Mouse (Mus musculus) layer of hippocampus, postnatal 14 days (tissue): ENCODE measurements around the gene Kcnk13. TPM values are rescaled to one million over a fixed set of nuclear protein-coding genes. Genes with fewer than 3 reads are reported as not detected.
A peak's percentile ranks its signal among the peaks of the same experiment; 100 is the strongest.

Experiments used
- DNase-seq, 2 experiments: peaks; one replicate each; pipeline ENCODE4 v3.0.0; 2021 to 2022; ENCODE audit warnings: low spot score in 2 of 2, mixed read lengths in 1 of 2
- total RNA-seq, 2 experiments: library from RNA; stranded (reverse); gene quantifications; 2 replicates each; pipeline ENCODE4 v1.2.3; 2021

The Kcnk13 gene
- total RNA-seq, 2 experiments from 2014 or later = 3.0 to 3.5 TPM

DNA sequence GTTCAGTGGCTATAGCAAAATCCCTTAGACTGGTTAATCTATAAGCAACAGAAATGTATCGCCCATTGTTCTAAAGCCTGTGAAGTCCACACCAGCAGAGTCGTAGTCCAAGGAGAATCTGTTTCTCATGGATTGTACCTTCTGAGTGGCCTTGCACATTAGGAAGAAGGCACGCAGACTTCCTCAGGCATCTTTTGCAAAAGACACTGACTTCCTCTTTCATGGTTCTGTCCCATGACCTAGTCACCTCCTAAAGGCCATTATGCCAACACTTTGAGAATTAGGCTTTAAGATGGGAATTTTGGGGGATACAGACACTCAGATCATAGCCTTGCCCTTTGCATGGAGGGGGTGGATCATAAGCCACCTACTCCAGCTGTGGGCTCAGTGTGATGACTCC, 48.5 kb downstream of the Kcnk13 start:
- DNase-seq = no peak

DNA sequence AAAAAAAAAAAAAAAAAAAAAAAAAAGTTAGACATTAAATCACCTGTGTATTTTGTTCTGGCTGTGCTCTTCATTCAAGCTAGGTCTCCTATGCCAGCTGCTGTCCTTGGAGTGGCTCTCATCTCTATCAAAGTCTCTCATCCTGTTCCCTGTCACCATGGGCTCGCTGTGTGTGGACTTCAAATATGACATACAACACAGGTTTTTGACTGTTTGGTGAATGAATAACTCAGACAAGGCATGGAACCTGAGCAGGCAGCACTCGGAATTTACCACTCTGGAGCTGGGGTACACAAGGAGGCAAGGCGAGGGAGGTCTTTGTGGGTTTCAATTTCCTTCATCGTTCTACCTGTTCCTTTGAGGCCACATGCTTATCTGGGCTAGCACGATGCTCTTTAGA, 50.8 kb downstream of the Kcnk13 start:
- DNase-seq = no peak

DNA sequence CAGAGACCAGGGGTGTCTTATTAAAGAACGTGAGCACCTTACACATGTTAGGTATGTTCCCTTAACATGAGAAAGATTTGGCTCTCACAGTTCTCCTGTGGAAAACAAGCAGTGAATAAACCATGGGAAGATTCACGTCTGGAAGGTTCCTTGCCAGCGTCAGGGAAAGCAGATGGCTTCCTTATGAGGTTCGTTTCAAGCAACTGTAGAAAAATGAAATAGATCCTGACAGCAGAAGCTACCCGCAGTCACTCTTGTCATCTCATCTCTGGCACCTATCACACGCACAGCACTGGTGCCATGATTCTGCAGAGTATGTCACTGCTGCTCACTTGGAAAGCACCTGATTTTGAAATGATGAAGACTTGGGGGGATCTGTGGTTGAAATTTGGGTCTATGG, 53.4 kb downstream of the Kcnk13 start:
- peak in 1 of 2 experiments; percentile 40 for DNase-seq

DNA sequence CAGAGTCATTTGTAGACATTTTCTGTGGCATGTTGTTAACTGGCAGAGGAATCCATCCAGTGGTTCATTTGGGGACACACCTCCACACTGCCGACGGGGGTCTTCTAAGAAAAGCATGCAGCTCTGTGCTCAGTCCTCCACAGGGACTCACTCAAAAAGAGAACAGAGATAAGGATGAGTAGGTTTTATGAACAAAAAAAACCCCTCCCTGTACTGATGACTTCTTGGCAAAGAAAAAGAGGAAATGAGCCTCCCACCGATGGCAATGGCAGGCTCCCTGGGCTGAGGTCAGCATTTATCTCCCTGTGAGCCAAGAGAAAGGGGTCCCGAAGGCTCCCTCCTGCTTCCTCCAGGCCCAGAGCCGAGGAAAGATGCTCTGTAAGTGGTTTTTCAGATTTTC, 58.2 kb downstream of the Kcnk13 start:
- no peak for DNase-seq

DNA sequence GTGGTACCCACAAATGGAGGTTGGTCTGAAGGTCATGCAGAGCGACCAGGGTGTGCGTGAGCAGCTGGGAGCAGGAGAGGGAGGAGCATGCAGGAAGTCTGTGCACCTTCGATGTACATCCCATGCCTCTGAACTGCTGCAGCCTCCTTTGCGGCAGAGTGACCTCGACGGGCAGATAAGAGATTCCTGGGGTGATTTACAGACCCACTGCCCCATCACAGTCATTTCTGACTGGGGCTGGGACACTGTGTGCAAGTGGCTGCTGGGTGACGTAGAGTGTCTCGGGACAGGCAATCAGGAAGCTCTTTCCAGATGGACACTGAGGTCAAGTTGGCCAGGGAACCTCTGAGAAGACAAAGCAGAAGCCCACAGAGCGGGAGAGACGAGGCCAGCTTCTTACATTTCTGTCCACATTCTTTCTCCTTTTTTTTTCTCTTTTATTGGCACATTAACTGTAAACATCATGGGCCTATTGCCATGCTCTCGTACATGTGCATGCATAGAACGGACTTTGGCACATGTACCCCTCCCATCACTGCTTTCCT, 59.6 kb downstream of the Kcnk13 start:
- no peak for DNase-seq

DNA sequence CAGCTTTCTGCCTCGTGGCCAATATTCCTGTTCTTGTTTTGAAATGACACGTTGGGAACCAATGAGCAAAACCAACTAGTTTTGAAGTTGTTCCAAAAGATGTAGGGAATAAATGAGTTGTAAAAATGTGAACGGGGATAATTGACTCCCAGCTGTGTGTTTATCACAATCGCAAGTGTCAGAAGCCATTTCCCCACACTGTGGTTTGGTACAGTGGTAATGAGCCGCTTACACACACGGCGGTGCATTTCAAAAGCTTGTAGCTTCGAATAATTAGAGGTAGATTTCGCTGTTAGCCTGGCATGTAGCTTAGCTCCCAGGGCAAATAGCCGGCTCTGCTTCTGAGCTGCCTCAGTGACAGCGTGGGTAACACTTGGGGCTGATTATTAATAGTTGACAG, 61.4 kb downstream of the Kcnk13 start:
- no peak for DNase-seq

DNA sequence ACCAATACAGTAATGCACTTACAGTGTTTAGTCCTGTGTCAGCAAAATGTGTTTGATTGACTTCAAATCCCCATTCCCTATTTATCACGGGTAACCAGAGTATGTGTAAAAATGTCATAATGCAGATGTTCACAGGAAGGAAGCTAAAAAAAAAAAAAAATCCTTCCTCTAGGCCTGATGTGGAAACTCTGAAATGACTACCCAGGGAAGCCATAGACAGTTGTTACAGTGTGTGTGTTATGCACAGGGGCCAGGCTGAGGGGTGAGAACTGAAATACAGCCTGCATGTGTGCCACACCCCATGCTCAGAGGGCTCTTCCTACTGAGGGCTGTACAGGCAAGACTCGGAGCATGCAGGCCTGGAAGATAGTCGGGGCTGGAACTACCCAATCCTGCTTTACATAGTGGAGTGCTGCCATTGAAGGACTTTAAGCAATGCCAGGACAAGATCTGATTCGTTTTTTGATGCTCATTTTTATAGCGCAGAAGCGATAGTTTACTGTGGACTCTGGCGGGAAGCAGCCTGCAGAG, 62.5 kb downstream of the Kcnk13 start:
- DNase-seq = no peak

DNA sequence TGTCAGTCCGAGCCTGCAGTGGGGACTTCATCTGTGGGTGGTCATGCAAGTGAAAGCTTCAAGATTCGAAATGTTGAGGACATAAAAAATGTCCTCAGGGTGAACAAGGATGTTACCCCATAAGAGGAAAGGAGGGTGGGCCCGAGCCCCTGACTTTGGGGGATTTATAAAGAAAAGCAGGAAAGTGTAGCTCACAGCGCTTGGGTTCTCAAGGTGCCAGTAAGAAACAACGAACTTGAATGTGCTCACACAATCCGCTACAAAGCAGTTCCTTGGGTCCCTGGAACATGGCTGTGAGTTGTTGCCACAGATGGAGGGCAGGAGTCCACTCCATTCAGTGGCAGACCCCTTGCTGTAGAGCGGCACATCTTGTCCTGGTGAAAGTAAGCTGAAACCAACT, 63.0 kb downstream of the Kcnk13 start:
- DNase-seq = no peak

DNA sequence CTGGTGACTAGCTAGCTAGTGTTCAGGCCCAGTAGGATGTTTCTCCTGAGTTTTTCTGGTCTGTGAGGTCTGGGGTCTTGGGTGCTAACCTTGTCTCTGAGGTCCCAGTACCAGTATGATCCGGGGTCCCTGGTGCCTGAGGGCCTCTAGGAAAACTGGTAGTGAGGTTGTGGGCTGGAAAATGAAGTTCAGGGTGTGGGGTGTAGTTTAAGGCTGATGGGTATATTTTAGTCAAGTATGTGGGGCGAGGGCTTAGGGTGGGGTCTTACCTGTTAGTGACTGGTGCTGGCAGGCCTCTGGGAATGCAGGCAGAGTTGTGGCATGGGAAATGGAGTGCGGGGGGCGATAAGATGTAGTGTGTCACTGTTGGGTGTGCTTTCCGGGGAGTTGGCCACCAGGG, 67.4 kb downstream of the Kcnk13 start:
- DNase-seq = no peak

DNA sequence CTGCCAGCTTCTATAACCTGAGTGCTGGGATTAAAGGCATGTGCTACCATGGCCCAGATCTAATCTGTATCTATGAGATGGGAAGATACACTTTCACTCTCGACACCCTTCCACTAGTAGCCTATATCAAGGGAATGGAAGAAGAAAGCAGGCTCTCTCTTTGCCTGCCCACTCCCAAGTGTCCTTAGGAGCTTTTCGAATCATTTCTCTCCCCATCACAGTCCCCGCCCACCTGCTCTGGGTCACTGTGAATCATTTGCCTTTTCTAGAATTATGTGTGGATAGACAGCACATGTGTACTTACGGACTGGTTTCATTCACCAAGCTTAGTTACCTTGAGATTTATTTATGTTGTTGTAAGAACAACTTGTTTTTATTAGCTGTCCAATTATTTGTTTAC, 68.2 kb downstream of the Kcnk13 start:
- DNase-seq = no peak

DNA sequence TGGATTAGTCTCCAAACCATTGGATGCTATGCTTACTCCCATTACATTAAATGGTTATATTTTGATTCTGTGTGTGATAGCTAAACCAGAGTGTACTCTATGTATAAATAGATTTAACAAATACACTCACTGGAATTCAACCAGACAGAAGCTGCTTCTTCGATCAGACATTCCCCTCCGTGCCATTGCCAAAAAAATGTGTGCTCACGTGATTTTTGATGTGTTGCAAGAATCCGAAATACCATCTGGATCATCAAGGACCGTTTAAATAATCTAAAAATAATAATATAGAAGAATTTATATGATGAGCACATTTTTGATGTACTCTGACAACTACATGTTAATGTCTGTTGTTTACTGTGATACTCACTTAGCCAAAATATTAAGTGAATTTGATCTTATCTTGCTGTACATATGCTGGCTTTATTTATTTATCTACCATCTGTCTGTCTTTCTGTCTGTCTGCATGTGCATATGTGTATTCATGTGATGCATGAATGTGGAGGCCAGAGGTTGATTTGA, 74.5 kb downstream of the Kcnk13 start:
- peak in 1 of 2 experiments; percentile 31 for DNase-seq

DNA sequence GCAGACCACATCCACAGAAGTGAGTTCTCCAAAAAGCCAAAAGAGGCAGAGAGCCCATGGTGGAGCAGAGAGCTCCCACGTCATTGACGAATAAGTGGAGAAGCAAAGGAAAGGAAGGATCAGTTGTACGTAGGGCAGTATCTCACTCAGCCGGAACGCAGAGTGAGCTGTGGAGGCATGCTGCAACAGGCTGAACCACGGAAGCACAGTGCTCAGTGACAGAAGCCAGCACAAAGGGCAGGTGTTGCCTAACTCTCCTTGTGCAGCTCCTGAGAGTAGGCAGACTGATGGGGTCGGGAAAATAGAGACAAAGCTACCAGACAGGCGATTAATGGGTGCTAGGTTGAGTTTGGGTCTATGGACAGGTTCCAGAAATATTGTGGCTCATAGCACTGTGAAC, 77.8 kb downstream of the Kcnk13 start:
- DNase-seq = no peak

DNA sequence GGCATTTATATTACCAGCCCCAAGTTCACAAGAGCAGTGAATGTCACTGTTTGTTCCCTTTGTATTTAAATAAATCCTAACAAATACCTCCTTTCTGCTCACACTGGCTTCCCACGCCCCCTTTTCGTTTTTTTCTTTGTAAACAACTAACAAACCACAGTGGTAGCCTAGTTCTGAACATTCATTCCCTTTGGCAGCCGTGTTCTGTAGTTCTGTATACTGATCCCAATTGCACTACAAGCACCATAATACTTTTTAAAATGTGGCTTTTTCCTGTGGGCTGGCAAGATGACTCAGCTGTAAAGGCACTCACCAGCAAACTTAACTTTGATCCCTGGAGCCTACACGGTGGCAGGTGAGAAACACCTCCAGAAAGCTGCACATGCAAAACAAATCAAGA, 80.4 kb downstream of the Kcnk13 start:
- peak in 1 of 2 experiments; percentile 13 for DNase-seq

DNA sequence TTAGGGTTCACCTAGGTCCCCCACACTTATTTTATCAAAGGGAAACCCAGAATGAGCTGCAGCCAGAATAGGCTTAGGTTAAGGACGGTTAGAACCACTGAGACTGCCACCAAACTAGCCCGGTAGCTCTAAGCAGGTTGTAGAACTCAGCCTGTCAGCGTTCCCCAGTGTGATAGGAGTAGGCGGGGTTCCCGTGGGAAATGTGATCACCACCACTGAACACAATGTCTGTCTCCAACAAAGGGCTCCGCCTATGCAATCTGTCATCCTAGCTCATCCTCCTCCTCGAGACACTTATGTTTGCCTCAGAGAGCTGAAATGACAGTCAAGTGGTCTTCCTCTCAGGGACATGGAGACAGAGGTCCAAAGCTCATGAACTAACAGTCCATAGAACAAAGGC, 86.3 kb downstream of the Kcnk13 start:
- DNase-seq = no peak

DNA sequence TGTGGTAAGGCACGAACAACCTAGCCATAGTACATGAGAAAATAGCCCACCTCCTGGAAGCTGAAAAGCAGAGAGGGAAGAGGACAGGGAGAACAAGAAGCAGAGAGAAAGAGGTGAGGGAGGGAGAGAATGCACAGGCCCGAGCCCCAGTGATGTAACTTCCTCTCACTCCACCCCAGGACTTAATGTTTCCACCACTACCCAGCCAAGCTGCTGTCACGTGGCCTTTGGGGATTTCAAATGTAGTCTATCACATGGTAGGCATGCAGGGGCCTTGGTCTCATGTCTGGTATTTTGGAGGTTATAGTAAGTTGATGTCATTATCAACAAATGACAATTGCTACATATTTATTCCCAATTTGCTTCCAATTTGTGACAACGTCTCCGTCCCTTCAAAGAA, 89.3 kb downstream of the Kcnk13 start:
- no peak for DNase-seq

DNA sequence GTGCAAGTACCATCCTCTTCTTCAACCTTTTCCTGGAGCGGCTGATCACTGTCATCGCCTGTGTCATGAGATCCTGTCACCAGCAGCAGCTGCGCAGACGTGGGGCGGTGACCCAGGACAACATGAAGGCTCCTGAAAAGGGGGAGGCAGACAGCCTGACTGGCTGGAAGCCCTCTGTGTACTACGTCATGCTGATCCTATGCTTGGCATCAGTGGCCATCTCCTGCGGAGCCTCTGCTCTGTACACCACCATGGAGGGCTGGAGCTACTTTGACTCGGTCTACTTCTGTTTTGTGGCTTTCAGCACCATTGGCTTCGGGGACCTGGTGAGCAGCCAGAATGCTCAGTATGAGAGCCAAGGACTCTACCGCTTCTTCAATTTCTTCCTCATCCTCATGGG, 96.8 kb downstream of the Kcnk13 start:
- no peak for DNase-seq

DNA sequence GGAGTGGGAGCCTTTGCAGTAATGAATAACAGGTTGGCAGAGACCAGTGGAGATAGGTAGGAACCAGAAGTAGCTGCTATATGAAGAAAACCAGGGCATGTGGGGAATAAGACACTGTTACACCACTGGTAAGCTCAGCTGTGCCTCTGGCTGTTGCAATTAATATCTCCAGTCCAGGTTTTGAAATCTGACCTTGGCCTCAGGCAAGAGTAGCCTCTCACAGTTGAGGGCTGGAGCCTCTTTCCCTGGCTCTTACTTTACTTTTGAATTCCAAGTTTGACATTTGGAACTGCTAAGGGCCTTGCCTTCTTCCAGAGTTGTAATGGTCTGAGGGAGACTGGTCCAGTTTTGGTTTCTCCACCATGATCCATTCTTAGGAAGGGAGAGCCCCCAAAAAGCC, 97.5 kb downstream of the Kcnk13 start:
- DNase-seq = no peak

DNA sequence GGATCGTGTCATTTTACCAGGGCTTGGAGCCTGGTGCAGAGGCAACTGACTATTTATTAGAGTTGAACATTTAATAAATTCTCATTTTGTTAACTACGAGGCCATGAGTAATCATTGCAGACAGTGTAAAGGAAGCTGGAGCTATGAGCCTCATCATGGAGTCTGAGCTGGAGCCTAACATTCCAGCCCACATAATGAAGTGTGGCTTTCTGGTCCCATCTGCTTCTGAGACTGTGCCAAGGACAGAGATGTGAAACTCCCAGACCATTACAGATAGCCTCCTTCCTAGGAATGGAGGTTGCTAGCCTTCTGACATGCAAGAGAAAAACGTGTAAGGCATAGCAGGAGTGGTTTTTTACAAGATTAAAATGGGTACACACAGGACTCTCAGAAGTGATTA, 98.3 kb downstream of the Kcnk13 start:
- DNase-seq = no peak

DNA sequence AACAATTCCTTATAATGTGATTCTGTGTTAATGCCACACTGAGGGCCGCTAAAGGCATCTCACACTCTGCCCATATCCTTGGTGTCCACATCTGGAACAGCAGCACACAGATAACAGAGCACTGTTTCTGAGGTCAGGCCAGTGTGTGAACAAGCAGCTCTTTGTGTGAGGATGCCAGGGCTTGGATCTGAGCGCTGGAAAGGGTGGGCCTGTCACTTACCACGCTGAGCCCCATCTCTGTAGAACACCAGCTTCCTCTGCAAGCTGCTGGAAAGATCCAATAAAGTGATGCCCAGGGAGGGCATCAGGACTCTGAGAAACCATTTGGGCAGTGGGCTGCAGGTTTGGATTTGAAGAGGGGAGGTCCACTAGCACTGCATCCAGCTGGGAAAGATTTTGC, 100.8 kb downstream of the Kcnk13 start:
- DNase-seq = no peak

DNA sequence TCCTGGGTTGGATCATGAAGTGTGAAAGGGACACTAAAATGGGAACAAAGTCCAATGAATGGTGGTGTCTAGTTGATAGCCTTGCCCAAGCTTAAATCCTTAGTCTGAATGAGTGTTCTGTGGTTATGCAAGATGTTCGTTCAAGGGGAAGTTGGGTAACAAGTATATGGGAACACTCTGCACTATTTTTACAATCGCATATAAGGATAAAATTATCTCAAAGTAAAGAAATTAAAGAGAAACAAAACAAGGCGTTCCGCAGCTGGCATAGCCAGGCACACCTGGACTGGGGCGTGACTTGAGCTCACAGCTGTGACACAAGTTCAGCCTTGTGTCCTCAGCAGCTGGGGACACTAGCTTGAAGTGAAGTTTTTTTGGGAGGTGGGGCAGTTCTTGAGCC, 103.2 kb downstream of the Kcnk13 start:
- DNase-seq = no peak

DNA sequence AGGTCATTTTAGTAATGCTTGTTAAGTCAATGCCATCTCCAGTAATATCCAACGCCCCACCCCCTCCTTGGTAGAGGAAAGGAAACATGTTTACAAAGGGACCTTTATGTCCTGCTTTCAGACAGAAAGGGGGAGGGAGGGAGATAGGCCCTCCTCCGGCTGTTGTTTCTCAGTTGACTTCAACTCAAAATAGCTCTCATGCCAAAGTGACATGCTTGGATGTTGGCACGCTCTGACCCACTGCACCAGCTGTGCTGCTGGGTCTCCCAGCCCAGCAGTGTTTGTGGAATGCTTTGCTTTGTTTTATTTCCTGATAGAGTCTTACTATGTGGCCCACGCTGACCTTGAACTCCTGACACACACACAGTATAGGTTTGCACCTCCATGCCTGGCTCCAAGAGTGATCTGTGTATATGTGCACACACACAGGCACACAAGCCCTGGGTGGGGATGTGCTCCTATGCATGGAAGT, 108.9 kb downstream of the Kcnk13 start:
- no peak for DNase-seq

DNA sequence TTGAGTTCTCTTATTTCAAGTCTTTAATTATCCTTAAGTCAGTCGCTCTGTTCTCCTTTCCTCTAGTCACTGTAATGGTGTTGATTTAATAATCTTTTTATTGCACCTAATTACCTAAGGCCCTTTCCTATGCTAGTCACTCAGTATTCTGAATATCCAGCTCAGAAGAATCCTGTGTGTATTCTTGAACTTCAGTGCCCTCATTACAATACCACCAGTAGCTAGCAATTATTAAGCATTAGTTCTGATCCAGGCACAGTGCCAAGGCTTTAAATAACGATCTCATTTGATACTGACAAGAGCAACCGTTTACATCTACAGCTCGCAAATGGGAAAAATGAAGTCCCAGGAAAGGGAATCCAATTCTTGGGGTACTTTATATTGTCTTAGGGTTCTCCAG, 111.4 kb downstream of the Kcnk13 start:
- no peak for DNase-seq

DNA sequence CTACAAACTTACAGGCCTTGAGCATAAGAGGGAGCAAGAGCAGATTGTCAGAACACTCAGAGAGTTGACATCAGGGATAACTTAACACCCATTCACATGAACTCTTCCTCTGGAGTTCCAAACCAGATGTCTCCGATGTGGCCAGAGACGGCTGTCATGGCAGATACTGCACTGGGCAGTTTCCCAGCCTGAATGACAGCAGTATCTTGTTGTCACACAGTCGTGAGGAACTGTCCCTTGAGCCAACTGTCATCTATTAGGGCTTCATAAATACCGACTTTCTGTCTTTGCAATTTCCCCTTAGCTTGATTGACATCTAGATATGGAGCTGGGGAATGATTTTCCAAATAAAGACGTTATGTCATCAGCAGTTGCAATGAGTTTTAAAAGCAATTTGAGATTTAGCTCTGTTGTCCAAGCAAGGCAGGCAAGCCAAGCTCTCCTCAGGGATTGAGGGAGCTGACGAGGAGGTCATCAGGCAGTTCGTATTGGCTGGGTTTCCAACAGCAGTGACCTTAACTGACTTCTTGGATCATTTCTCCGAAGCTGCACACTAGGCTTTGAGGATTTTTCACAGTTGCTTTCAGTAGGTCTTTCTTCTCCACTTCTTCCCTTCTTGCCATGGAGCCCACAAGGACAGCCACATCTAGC, 115.5 kb downstream of the Kcnk13 start:
- DNase-seq = no peak
